In the genomic region with DNA sequence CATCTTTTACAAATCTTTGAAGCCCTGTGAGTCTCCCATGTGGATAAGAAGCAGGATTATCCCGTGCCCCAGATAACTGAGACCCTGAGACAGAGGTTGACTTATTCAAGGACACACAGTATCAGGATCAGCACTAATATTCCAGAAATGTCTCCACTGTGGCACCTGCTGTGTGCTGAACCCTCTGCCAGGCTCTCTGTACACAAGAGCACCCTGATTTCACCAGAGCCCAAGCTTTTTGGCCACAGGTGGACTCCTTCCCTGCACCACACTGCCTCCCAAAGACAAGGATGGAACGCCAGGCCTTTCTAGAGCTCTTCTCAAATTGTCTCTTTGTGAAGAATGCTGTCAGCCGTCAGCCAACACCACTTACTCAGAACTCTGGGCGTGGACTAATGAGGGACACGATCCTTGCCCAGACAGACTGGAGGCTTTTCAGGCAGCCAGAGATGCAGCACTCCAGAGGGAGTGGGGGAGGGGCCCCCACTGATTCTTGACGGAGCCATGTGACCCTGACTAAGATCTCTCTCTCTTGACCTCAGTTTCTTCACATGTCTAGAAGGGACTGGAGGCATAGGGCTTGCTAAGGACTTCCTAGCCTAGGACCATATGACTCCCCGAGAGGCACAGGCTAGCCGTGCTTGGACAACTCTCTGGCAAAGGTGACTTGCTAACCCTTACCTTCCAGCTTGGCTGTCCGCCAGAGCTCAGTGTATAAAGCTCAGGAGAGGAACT, we compare ENCODE assay signal across 9 mouse cellular contexts.
DNase-seq lines count a peak whose midpoint lies in the region; ATAC-seq and TF ChIP-seq lines count a peak whose summit lies in the region.
"Had no signal": no experiment of that assay in that cellular context is flagged by ENCODE, and none has a peak within 500 bp of the region (broad histone marks: within the 10 kb centered on the region; RNA-seq: fewer than 3 reads in every experiment).

No protein-coding gene starts in this region.

- H3K4me2 ChIP-seq in kidney, embryonic 14.5 days (replicated peaks; ENCODE audit: low read depth, low read length) = no peak overlapping the region
- H3K4me2 ChIP-seq in kidney, embryonic 15.5 days = no peak overlapping the region

- no peaks in the 10 kb centered on the region for H3K9me3 ChIP-seq in kidney, embryonic 14.5 days (ENCODE audit: control insufficient read depth, low read length)
- no peaks in the 10 kb centered on the region for H3K9me3 ChIP-seq in kidney, embryonic 15.5 days (replicated peaks)

- H3K36me3 ChIP-seq in kidney, embryonic 14.5 days (ENCODE audit: control insufficient read depth, insufficient read depth, low read length) = no peaks in the 10 kb centered on the region
- H3K36me3 ChIP-seq in kidney, embryonic 15.5 days = no peaks in the 10 kb centered on the region
- no peaks in the 10 kb centered on the region for H3K36me3 ChIP-seq in thymus, adult 2 months (ENCODE audit: control insufficient read depth, insufficient read depth, low read length)

- peaks cover 2% of the 10 kb centered on the region; the same call in 1 of the 2 replicates for H3K27me3 ChIP-seq in kidney, embryonic 14.5 days (ENCODE audit: control insufficient read depth, insufficient read depth, low read length)
- peaks cover 8% of the 10 kb centered on the region for H3K27me3 ChIP-seq in kidney, embryonic 15.5 days
- no peaks in the 10 kb centered on the region for H3K27me3 ChIP-seq in thymus, adult 2 months (ENCODE audit: control insufficient read depth, insufficient read depth, low read length)
- H3K27me3 ChIP-seq: Patski had no signal

- peak; percentile 27; the same call in 1 of the 2 replicates for TF ChIP-seq POLR2A in embryonic fibroblast, embryonic 13.5 days (IDR thresholded peaks at IDR 0.05; ENCODE audit: low read depth, low read length)
- no peak for TF ChIP-seq POLR2A in thymus, adult 2 months (IDR thresholded peaks at IDR 0.05; ENCODE audit: control insufficient read depth, extremely low read depth, insufficient read depth, low read length, poor library complexity)

- WGBS in kidney, embryonic 14.5 days = 36% methylated on average over 9 of the region's 9 CpGs
- 32% methylated on average over 9 of the region's 9 CpGs for WGBS in kidney, embryonic 15.5 days
- 80% methylated on average over 9 of the region's 9 CpGs for WGBS in thymus, adult 2 months

- H3K4me1 ChIP-seq in kidney, embryonic 14.5 days (ENCODE audit: control insufficient read depth, insufficient read depth, low read length) = peaks cover 30% of the 10 kb centered on the region
- peaks cover 40% of the 10 kb centered on the region for H3K4me1 ChIP-seq in kidney, embryonic 15.5 days
- H3K4me1 ChIP-seq in embryonic fibroblast, embryonic 13.5 days (ENCODE audit: control insufficient read depth, insufficient read depth, low read length) = peaks cover 3% of the 10 kb centered on the region
- H3K4me1 ChIP-seq in thymus, adult 2 months (replicated peaks; ENCODE audit: control insufficient read depth, insufficient read depth, low read length) = no peaks in the 10 kb centered on the region

- DNase-seq in heart, postnatal 4 days = peak; percentile 74
- DNase-seq in lung, postnatal 10 days = peak; percentile 87
- no peak for DNase-seq in thymus, postnatal 4 days
- no peak for DNase-seq in thymus, adult 2 months

- ATAC-seq in kidney, embryonic 14.5 days (ENCODE audit: low FRiP score, low TSS enrichment) = peak; percentile 30; the same call in 1 of the 2 replicates
- ATAC-seq in kidney, embryonic 15.5 days (replicated peaks; ENCODE audit: low FRiP score) = no peak
- no peak for ATAC-seq in inflammation-experienced regulatory T-cells, adult 6 months
- ATAC-seq: Patski had no signal

- no peak overlapping the region for H3K9ac ChIP-seq in kidney, embryonic 14.5 days (ENCODE audit: low read depth, low read length)
- H3K9ac ChIP-seq in kidney, embryonic 15.5 days = no peak overlapping the region

- H3K27ac ChIP-seq in kidney, embryonic 14.5 days (ENCODE audit: low read depth, low read length) = no peak overlapping the region
- no peak overlapping the region for H3K27ac ChIP-seq in kidney, embryonic 15.5 days
- peak overlapping the region; percentile 85 for H3K27ac ChIP-seq in embryonic fibroblast, embryonic 13.5 days (ENCODE audit: insufficient read depth, low read length)
- H3K27ac ChIP-seq in thymus, adult 2 months (ENCODE audit: control insufficient read depth, insufficient read depth, low read length) = no peak overlapping the region

- no peak for TF ChIP-seq CTCF in embryonic fibroblast, embryonic 13.5 days (IDR thresholded peaks at IDR 0.05; ENCODE audit: borderline replicate concordance, insufficient read depth, low read length)
- no peak for TF ChIP-seq CTCF in thymus, adult 2 months (IDR thresholded peaks at IDR 0.05; ENCODE audit: borderline replicate concordance, control insufficient read depth, extremely low read depth, insufficient read depth, low read length, poor library complexity)

- H3K4me3 ChIP-seq in kidney, embryonic 14.5 days (ENCODE audit: low read length) = no peak overlapping the region
- H3K4me3 ChIP-seq in kidney, embryonic 15.5 days (replicated peaks) = no peak overlapping the region
- H3K4me3 ChIP-seq in embryonic fibroblast, embryonic 13.5 days (ENCODE audit: insufficient read depth, low read length) = no peak overlapping the region
- H3K4me3 ChIP-seq in thymus, adult 2 months (ENCODE audit: control insufficient read depth, insufficient read depth, low read length) = no peak overlapping the region

Comparison
In these comparisons a context has a peak if more than half of its experiments do, and no peak if none do; other contexts are left out.
1. DNase-seq: peak in heart, postnatal 4 days (single experiment) and lung, postnatal 10 days (single experiment); none in thymus, postnatal 4 days (single experiment) and thymus, adult 2 months (single experiment).